Mouse (Mus musculus) liver, embryonic 13.5 days (tissue): ENCODE measurements around the gene Gm10647. TPM values are rescaled to one million over a fixed set of nuclear protein-coding genes. Genes with fewer than 3 reads are reported as not detected.

Experiments
- polyA plus RNA-seq: library from polyadenylated mRNA; unstranded; fragments of >200 nt; fragmentation: Nextera tagmentation; extraction: Ambion mirVana; gene quantifications from 2 replicates; pipeline ENCODE4 v1.2.1, GENCODE M21; 2015

Gene Gm10647
- polyA plus RNA-seq, 1 experiment from 2014 or later = 0.13 TPM

Other genes starting within 250 kb of the Gm10647 start
- gene Usp3, start 203.9 kb upstream of the Gm10647 start, polyA plus RNA-seq = 15.4 and 18.8 TPM in 2 replicates
- gene Car12, start 83.4 kb upstream of the Gm10647 start, polyA plus RNA-seq = 0.17 and 0.53 TPM in 2 replicates
- 1.8 TPM in 2 replicates for gene Aph1b, start 1.5 kb upstream of the Gm10647 start, polyA plus RNA-seq
- gene Aph1c, start 37.7 kb downstream of the Gm10647 start, polyA plus RNA-seq = 1.1 and 1.2 TPM in 2 replicates
- gene Rab8b, start 122.6 kb downstream of the Gm10647 start, polyA plus RNA-seq = 30.9 and 38.0 TPM in 2 replicates
- 702 and 803 TPM in 2 replicates for gene Rps27l, start 149.0 kb downstream of the Gm10647 start, polyA plus RNA-seq
- 6.4 and 6.7 TPM in 2 replicates for gene Lactb, start 178.4 kb downstream of the Gm10647 start, polyA plus RNA-seq